8 mouse cellular contexts compared by ENCODE assay signal in genomic region chr1:38985308-38985707, GRCm38 (mm10). TPM values are rescaled to one million over a fixed set of nuclear protein-coding genes. Genes with fewer than 3 reads are reported as not detected.
DNase-seq lines count a peak whose midpoint lies in the region; ATAC-seq and TF ChIP-seq lines count a peak whose summit lies in the region.

TSS of gene Pdcl3 (plus strand) at chr1:38985608.

- no peak for ATAC-seq in lung, embryonic 16.5 days (ENCODE audit: low read depth)
- no peak for ATAC-seq in heart, embryonic 16.5 days (replicated peaks; ENCODE audit: extremely low read depth, insufficient read depth, low FRiP score)
- ATAC-seq in neural tube, embryonic 13.5 days (ENCODE audit: low read depth): no peak

- no peaks in the 10 kb centered on the region for H3K36me3 ChIP-seq in lung, embryonic 16.5 days (ENCODE audit: control insufficient read depth, insufficient read depth, low read length)
- no peaks in the 10 kb centered on the region for H3K36me3 ChIP-seq in heart, embryonic 16.5 days (ENCODE audit: control insufficient read depth, insufficient read depth)
- H3K36me3 ChIP-seq in neural tube, embryonic 13.5 days: no peaks in the 10 kb centered on the region

- H3K27me3 ChIP-seq in lung, embryonic 16.5 days (ENCODE audit: control insufficient read depth, insufficient read depth, low read depth, low read length): no peaks in the 10 kb centered on the region
- H3K27me3 ChIP-seq in heart, embryonic 16.5 days (ENCODE audit: control insufficient read depth, insufficient read depth, low read length): no peaks in the 10 kb centered on the region
- no peaks in the 10 kb centered on the region for H3K27me3 ChIP-seq in neural tube, embryonic 13.5 days

- no peak within 1 kb of the TSS for H3K27ac ChIP-seq in lung, embryonic 16.5 days (ENCODE audit: low read length)
- no peak within 1 kb of the TSS for H3K27ac ChIP-seq in embryonic fibroblast, embryonic 13.5 days (ENCODE audit: insufficient read depth, low read length)
- no peak within 1 kb of the TSS for H3K27ac ChIP-seq in heart, embryonic 16.5 days (ENCODE audit: low read length)
- H3K27ac ChIP-seq in neural tube, embryonic 13.5 days (replicated peaks): no peak within 1 kb of the TSS

- no peak for DNase-seq in lung, postnatal 25 days (ENCODE audit: low spot score)
- no peak for DNase-seq in left cerebral cortex, postnatal 36 days (ENCODE audit: low spot score in 2 of 2)
- no peak for DNase-seq in thymus, postnatal 10 days (ENCODE audit: low spot score in 2 of 2)
- DNase-seq in thymus, adult 18-20 months: no peak

- H3K4me2 ChIP-seq in lung, embryonic 16.5 days (ENCODE audit: low read depth, low read length): no peak within 1 kb of the TSS
- no peak within 1 kb of the TSS for H3K4me2 ChIP-seq in heart, embryonic 16.5 days (ENCODE audit: low read depth, low read length)
- no peak within 1 kb of the TSS for H3K4me2 ChIP-seq in neural tube, embryonic 13.5 days

- H3K4me3 ChIP-seq in lung, embryonic 16.5 days (ENCODE audit: low read length): no peak within 1 kb of the TSS
- H3K4me3 ChIP-seq in embryonic fibroblast, embryonic 13.5 days (ENCODE audit: insufficient read depth, low read length): no peak within 1 kb of the TSS
- H3K4me3 ChIP-seq in heart, embryonic 16.5 days (ENCODE audit: low read length): no peak within 1 kb of the TSS
- H3K4me3 ChIP-seq in neural tube, embryonic 13.5 days: no peak within 1 kb of the TSS

- peaks cover 10% of the 10 kb centered on the region; the same call in 1 of the 2 replicates for H3K4me1 ChIP-seq in lung, embryonic 16.5 days (replicated peaks; ENCODE audit: control insufficient read depth, insufficient read depth, low read length)
- H3K4me1 ChIP-seq in embryonic fibroblast, embryonic 13.5 days (ENCODE audit: control insufficient read depth, insufficient read depth, low read length): 0 out of 2 replicates have a peak, but pooled peaks cover 2% of the 10 kb centered on the region
- peaks cover 9% of the 10 kb centered on the region for H3K4me1 ChIP-seq in heart, embryonic 16.5 days (ENCODE audit: control insufficient read depth, insufficient read depth, low read length)
- H3K4me1 ChIP-seq in neural tube, embryonic 13.5 days (replicated peaks): peaks cover 23% of the 10 kb centered on the region

- no peak for TF ChIP-seq CTCF in embryonic fibroblast, embryonic 13.5 days (IDR thresholded peaks at IDR 0.05; ENCODE audit: borderline replicate concordance, insufficient read depth, low read length)

- H3K9ac ChIP-seq in lung, embryonic 16.5 days (ENCODE audit: low read length): no peak within 1 kb of the TSS
- H3K9ac ChIP-seq in heart, embryonic 16.5 days (ENCODE audit: low read length): no peak within 1 kb of the TSS
- H3K9ac ChIP-seq in neural tube, embryonic 13.5 days: no peak within 1 kb of the TSS

- no peak for TF ChIP-seq POLR2A in embryonic fibroblast, embryonic 13.5 days (IDR thresholded peaks at IDR 0.05; ENCODE audit: low read depth, low read length)

- 88% methylated on average over 3 of the region's 3 CpGs for WGBS in lung, embryonic 16.5 days
- 84% methylated on average over 3 of the region's 3 CpGs for WGBS in heart, embryonic 16.5 days
- WGBS in neural tube, embryonic 13.5 days: 84% methylated on average over 3 of the region's 3 CpGs

- intact Hi-C loops in left cerebral cortex, postnatal 36 days (cut with DNase I): no loop called here

- H3K9me3 ChIP-seq in lung, embryonic 16.5 days (ENCODE audit: control insufficient read depth, low read length): no peaks in the 10 kb centered on the region
- H3K9me3 ChIP-seq in heart, embryonic 16.5 days (replicated peaks; ENCODE audit: control insufficient read depth, low read length): no peaks in the 10 kb centered on the region
- no peaks in the 10 kb centered on the region for H3K9me3 ChIP-seq in neural tube, embryonic 13.5 days

RNA-seq across cellular contexts. Expression of gene Pdcl3, which starts in this region (rescaled TPM):
- 167 and 181 TPM in 2 replicates for polyA plus RNA-seq in lung, embryonic 16.5 days (2015; fragmentation: Nextera tagmentation; extraction: Ambion mirVana)
- polyA plus RNA-seq in embryonic fibroblast, embryonic 13.5 days (2011; ENCODE audit: insufficient read length, low read depth, missing spikeins): 194 and 249 TPM in 2 replicates
- 125 and 156 TPM in 2 replicates for polyA plus RNA-seq in heart, embryonic 16.5 days (2015; fragmentation: Nextera tagmentation; extraction: Ambion mirVana)
- total RNA-seq in left cerebral cortex, postnatal 36 days (2021): 10 to 100 TPM; 37.3 to 37.4 TPM
- polyA plus RNA-seq in neural tube, embryonic 13.5 days (2015; fragmentation: Nextera tagmentation; extraction: Ambion mirVana): 181 and 190 TPM in 2 replicates
